8 mouse cellular contexts compared by ENCODE assay signal in the genomic region with DNA sequence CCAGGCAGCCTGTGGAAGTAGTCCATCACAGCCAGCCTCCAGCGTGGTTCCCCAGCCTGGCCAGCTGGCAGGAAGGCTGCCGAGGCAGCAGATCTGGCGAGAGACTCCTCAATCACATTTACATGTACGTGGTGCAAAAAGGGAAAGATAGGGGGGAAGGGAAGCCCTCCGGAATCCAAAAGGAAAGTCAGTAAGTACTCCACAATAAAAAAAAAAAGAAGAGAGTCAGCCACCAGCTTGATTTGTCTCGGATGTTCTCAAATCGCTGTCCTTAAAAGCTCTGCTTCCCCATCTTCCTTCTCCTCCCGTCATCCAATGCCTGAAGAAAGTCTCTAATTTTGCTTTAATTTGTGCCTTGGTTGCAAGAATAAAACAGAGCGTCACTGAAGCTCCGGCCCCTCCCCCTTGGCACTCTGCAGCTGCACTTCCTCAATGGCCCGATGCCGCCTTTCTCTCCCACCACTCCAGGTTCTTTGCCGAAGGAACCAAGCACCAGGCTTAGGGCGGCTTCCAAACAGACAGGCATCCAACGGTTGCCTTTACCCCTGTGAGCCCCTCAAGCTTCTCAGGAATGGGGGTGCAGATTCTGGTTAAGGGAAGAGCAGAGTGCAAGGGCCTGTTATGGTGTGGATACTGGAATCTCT.
DNase-seq lines count a peak whose midpoint lies in the region; ATAC-seq and TF ChIP-seq lines count a peak whose summit lies in the region.

No protein-coding gene starts in this region.

- TF ChIP-seq CTCF in lung, embryonic 14.5 days (IDR thresholded peaks at IDR 0.05; ENCODE audit: low read depth), result no peak
- no peak for TF ChIP-seq CTCF in thymus, adult 2 months (IDR thresholded peaks at IDR 0.05; ENCODE audit: borderline replicate concordance, control insufficient read depth, extremely low read depth, insufficient read depth, low read length, poor library complexity)

- H3K36me3 ChIP-seq in kidney, embryonic 14.5 days (ENCODE audit: control insufficient read depth, insufficient read depth, low read length), result no peaks in the 10 kb centered on the region
- H3K36me3 ChIP-seq in embryonic facial prominence, embryonic 12.5 days, result no peaks in the 10 kb centered on the region
- no peaks in the 10 kb centered on the region for H3K36me3 ChIP-seq in heart, embryonic 16.5 days (ENCODE audit: control insufficient read depth, insufficient read depth)
- H3K36me3 ChIP-seq in lung, embryonic 14.5 days (ENCODE audit: insufficient read depth), result no peaks in the 10 kb centered on the region
- H3K36me3 ChIP-seq in thymus, adult 2 months (ENCODE audit: control insufficient read depth, insufficient read depth, low read length), result no peaks in the 10 kb centered on the region

- 13% methylated on average over 15 of the region's 15 CpGs for WGBS in kidney, embryonic 14.5 days
- WGBS in embryonic facial prominence, embryonic 12.5 days, result 26% methylated on average over 15 of the region's 15 CpGs
- 12% methylated on average over 15 of the region's 15 CpGs for WGBS in heart, embryonic 16.5 days
- WGBS in lung, embryonic 14.5 days, result 15% methylated on average over 15 of the region's 15 CpGs
- 6% methylated on average over 15 of the region's 15 CpGs for WGBS in thymus, adult 2 months

- no peak for TF ChIP-seq POLR2A in thymus, adult 2 months (IDR thresholded peaks at IDR 0.05; ENCODE audit: control insufficient read depth, extremely low read depth, insufficient read depth, low read length, poor library complexity)

- peak; percentile 39; the same call in 1 of the 2 replicates for ATAC-seq in kidney, embryonic 14.5 days (ENCODE audit: low FRiP score, low TSS enrichment)
- ATAC-seq in embryonic facial prominence, embryonic 12.5 days (ENCODE audit: insufficient number of reproducible peaks, insufficient read depth, low FRiP score, low TSS enrichment), result no peak
- ATAC-seq in heart, embryonic 16.5 days (replicated peaks; ENCODE audit: extremely low read depth, insufficient read depth, low FRiP score), result no peak
- peak; percentile 68; the same call in 1 of the 2 replicates for ATAC-seq in lung, embryonic 14.5 days (ENCODE audit: insufficient read depth)

- peak overlapping the region; percentile 20 for H3K4me3 ChIP-seq in kidney, embryonic 14.5 days (ENCODE audit: low read length)
- H3K4me3 ChIP-seq in embryonic facial prominence, embryonic 12.5 days, result peak overlapping the region; percentile 12
- peak overlapping the region; percentile 30 for H3K4me3 ChIP-seq in heart, embryonic 16.5 days (ENCODE audit: low read length)
- peak overlapping the region; percentile 8; the same call in 1 of the 2 replicates for H3K4me3 ChIP-seq in lung, embryonic 14.5 days (ENCODE audit: low read depth, low read length)
- H3K4me3 ChIP-seq in thymus, adult 2 months (ENCODE audit: control insufficient read depth, insufficient read depth, low read length), result no peak overlapping the region

- DNase-seq in kidney, adult 9 months, result no peak
- peak; percentile 69 for DNase-seq in layer of hippocampus, adult 9-11 months
- peak; percentile 64 for DNase-seq in lung, embryonic 14.5 days
- DNase-seq in right cerebral cortex, postnatal 25 days, result peak; percentile 65
- DNase-seq in thymus, adult 2 months, result no peak

- H3K27ac ChIP-seq in kidney, embryonic 14.5 days (ENCODE audit: low read depth, low read length), result no peak overlapping the region
- H3K27ac ChIP-seq in embryonic facial prominence, embryonic 12.5 days, result no peak overlapping the region
- H3K27ac ChIP-seq in heart, embryonic 16.5 days (ENCODE audit: low read length), result no peak overlapping the region
- no peak overlapping the region for H3K27ac ChIP-seq in lung, embryonic 14.5 days (ENCODE audit: low read depth)
- no peak overlapping the region for H3K27ac ChIP-seq in thymus, adult 2 months (ENCODE audit: control insufficient read depth, insufficient read depth, low read length)

- no peak overlapping the region for H3K9ac ChIP-seq in kidney, embryonic 14.5 days (ENCODE audit: low read depth, low read length)
- H3K9ac ChIP-seq in embryonic facial prominence, embryonic 12.5 days, result no peak overlapping the region
- 0 out of 2 replicates have a peak overlapping the region, but pooled peaks have one; percentile 1 for H3K9ac ChIP-seq in heart, embryonic 16.5 days (ENCODE audit: low read length)
- H3K9ac ChIP-seq in lung, embryonic 14.5 days, result peak overlapping the region; percentile 17; the same call in 1 of the 2 replicates

- H3K27me3 ChIP-seq in kidney, embryonic 14.5 days (ENCODE audit: control insufficient read depth, insufficient read depth, low read length), result no peaks in the 10 kb centered on the region
- no peaks in the 10 kb centered on the region for H3K27me3 ChIP-seq in embryonic facial prominence, embryonic 12.5 days
- no peaks in the 10 kb centered on the region for H3K27me3 ChIP-seq in heart, embryonic 16.5 days (ENCODE audit: control insufficient read depth, insufficient read depth, low read length)
- no peaks in the 10 kb centered on the region for H3K27me3 ChIP-seq in lung, embryonic 14.5 days (ENCODE audit: insufficient read depth, low read length)
- no peaks in the 10 kb centered on the region for H3K27me3 ChIP-seq in thymus, adult 2 months (ENCODE audit: control insufficient read depth, insufficient read depth, low read length)

- no peaks in the 10 kb centered on the region for H3K9me3 ChIP-seq in kidney, embryonic 14.5 days (ENCODE audit: control insufficient read depth, low read length)
- H3K9me3 ChIP-seq in embryonic facial prominence, embryonic 12.5 days, result no peaks in the 10 kb centered on the region
- H3K9me3 ChIP-seq in heart, embryonic 16.5 days (replicated peaks; ENCODE audit: control insufficient read depth, low read length), result no peaks in the 10 kb centered on the region
- H3K9me3 ChIP-seq in lung, embryonic 14.5 days (ENCODE audit: low read depth, low read length), result no peaks in the 10 kb centered on the region

- H3K4me1 ChIP-seq in kidney, embryonic 14.5 days (ENCODE audit: control insufficient read depth, insufficient read depth, low read length), result no peaks in the 10 kb centered on the region
- peaks cover 9% of the 10 kb centered on the region; the same call in 1 of the 2 replicates for H3K4me1 ChIP-seq in embryonic facial prominence, embryonic 12.5 days
- peaks cover 5% of the 10 kb centered on the region; the same call in 1 of the 2 replicates for H3K4me1 ChIP-seq in heart, embryonic 16.5 days (ENCODE audit: control insufficient read depth, insufficient read depth, low read length)
- H3K4me1 ChIP-seq in lung, embryonic 14.5 days (ENCODE audit: insufficient read depth), result no peaks in the 10 kb centered on the region
- no peaks in the 10 kb centered on the region for H3K4me1 ChIP-seq in thymus, adult 2 months (replicated peaks; ENCODE audit: control insufficient read depth, insufficient read depth, low read length)

- peak overlapping the region; percentile 42 for H3K4me2 ChIP-seq in kidney, embryonic 14.5 days (replicated peaks; ENCODE audit: low read depth, low read length)
- peak overlapping the region; percentile 40 for H3K4me2 ChIP-seq in embryonic facial prominence, embryonic 12.5 days (replicated peaks)
- peak overlapping the region; percentile 57 for H3K4me2 ChIP-seq in heart, embryonic 16.5 days (ENCODE audit: low read depth, low read length)
- H3K4me2 ChIP-seq in lung, embryonic 14.5 days, result peak overlapping the region; percentile 51

Comparison
In these comparisons a context has a peak if more than half of its experiments do, and no peak if none do; other contexts are left out.
1. ATAC-seq: peak in kidney, embryonic 14.5 days (single experiment) and lung, embryonic 14.5 days (single experiment); none in embryonic facial prominence, embryonic 12.5 days (single experiment) and heart, embryonic 16.5 days (single experiment).
2. H3K9ac ChIP-seq: peak in heart, embryonic 16.5 days (single experiment) and lung, embryonic 14.5 days (single experiment); none in kidney, embryonic 14.5 days (single experiment) and embryonic facial prominence, embryonic 12.5 days (single experiment).
3. DNase-seq: peak in layer of hippocampus, adult 9-11 months (single experiment), lung, embryonic 14.5 days (single experiment) and right cerebral cortex, postnatal 25 days (single experiment); none in kidney, adult 9 months (single experiment) and thymus, adult 2 months (single experiment).
4. Peak in every context shown above with its lines, with median percentiles within 50 percentile points of each other: H3K4me2 ChIP-seq.